ENCODE assay signal across 15 mouse cellular contexts in the genomic region with DNA sequence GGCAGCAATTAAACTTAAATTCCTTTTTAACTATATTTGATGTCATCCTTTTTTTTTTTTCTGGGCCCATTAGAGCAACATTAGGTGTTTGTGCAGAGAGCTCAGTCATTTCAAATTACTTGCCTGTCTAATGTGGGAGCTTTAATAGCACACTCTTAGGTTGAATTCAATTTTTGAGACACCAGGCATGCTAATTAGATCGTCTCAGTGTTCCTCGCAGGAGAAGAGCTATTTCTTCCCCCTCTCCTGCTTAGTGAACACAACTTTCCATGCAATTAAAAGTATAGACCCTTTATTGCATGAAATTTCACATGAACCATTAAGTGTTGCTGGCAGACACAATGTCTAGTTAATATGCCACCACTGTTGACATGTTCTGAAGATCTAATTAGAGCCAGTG.
"Had no signal": no experiment of that assay in that cellular context is flagged by ENCODE, and none has a peak within 500 bp of the region (broad histone marks: within the 10 kb centered on the region; RNA-seq: fewer than 3 reads in every experiment).

No protein-coding gene starts in this region.

- H3K9ac ChIP-seq: limb, embryonic 12.5 days; liver, embryonic 13.5 days; liver, postnatal 0 days; lung, embryonic 15.5 days had no signal

- H3K9me3 ChIP-seq: limb, embryonic 12.5 days; liver, embryonic 13.5 days; lung, embryonic 15.5 days; megakaryocyte, embryonic 14.5 days had no signal

- H3K27ac ChIP-seq: layer of hippocampus, adult 2 months; limb, embryonic 12.5 days; liver, embryonic 13.5 days; lung, embryonic 15.5 days; macrophage had no signal

- H3K4me3 ChIP-seq: layer of hippocampus, adult 2 months; limb, embryonic 12.5 days; liver, embryonic 13.5 days; lung, embryonic 15.5 days; megakaryocyte, embryonic 14.5 days had no signal

- DNase-seq: kidney, postnatal 10 days; kidney, postnatal 4 days; liver; liver, embryonic 13.5 days; liver, postnatal 0 days; lung, postnatal 14 days; right cerebral cortex, postnatal 25 days; thymus, postnatal 36 days had no signal

- H3K36me3 ChIP-seq: limb, embryonic 12.5 days; liver, embryonic 13.5 days; lung, embryonic 15.5 days had no signal

- H3K4me2 ChIP-seq: limb, embryonic 12.5 days; liver, embryonic 13.5 days; lung, embryonic 15.5 days; midbrain, embryonic 11.5 days had no signal

- H3K27me3 ChIP-seq: limb, embryonic 12.5 days; liver, embryonic 13.5 days; lung, embryonic 15.5 days; megakaryocyte, embryonic 14.5 days had no signal

- H3K4me1 ChIP-seq: liver, embryonic 13.5 days; lung, embryonic 15.5 days; megakaryocyte, embryonic 14.5 days had no signal

- ATAC-seq: liver, postnatal 0 days; midbrain, embryonic 16.5 days had no signal
